Mouse (Mus musculus) liver, adult 2 months (tissue): ENCODE results near the gene Chst2.

ENCODE experiments used
- CTCF ChIP-seq: fragments of 200-500 bp; IDR thresholded peaks from 2 replicates; pipeline ENCODE4 v1.5.1; 2011; ENCODE audit warnings: low read depth, low read length, control low read depth
- POLR2A ChIP-seq: fragments of 200-500 bp; IDR thresholded peaks from 2 replicates; pipeline ENCODE4 v1.6.1; 2011; ENCODE audit warnings: low read length, control low read depth; ENCODE audit not compliant: insufficient read depth; ENCODE audit errors: extremely low read depth

GRCm38 (mm10) chr9:95451931-95452330 lies 45.4 kb upstream of the Chst2 start:
- TF ChIP-seq POLR2A, result no peak
- no peak for TF ChIP-seq CTCF
